Mouse (Mus musculus) MEL (cell line): Measurements from ENCODE around the gene Ube2i. TPM values are rescaled to one million over a fixed set of nuclear protein-coding genes. Genes with fewer than 3 reads are reported as not detected.
A peak's percentile ranks its signal among the peaks of the same experiment; 100 is the strongest.

Experiments used
- DNase-seq: peaks from one replicate; pipeline ENCODE4 v3.0.0; 2011; ENCODE audit warnings: low read depth, low spot score
- H3K27ac ChIP-seq: 2 replicates; pipeline ENCODE4 v1.5.1; 2012; ENCODE audit warnings: low read depth, mild to moderate bottlenecking, control low read depth, low read length, moderate library complexity; ENCODE audit not compliant: control insufficient read depth
- H3K27me3 ChIP-seq, 2 experiments: fragments of 150-350 bp in 1 of 2; sonication (generic) in 1 of 2; 2 replicates each; pipeline ENCODE4 v1.6.1; 2012; ENCODE audit warnings: low read length in 2 of 2, mild to moderate bottlenecking in 2 of 2, improper control_type of control experiment in 1 of 2, moderate library complexity in 1 of 2; ENCODE audit not compliant: insufficient read depth in 2 of 2, control insufficient read depth in 1 of 2
- H3K36me3 ChIP-seq, 2 experiments: 2 replicates each; pipeline ENCODE4 v1.6.1; 2012 to 2014; ENCODE audit warnings: low read length in 2 of 2, improper control_type of control experiment in 1 of 2, inconsistent platforms in 1 of 2, mild to moderate bottlenecking in 1 of 2; ENCODE audit not compliant: insufficient read depth in 2 of 2, control insufficient read depth in 1 of 2
- H3K4me1 ChIP-seq, 2 experiments: fragments of 150-350 bp in 1 of 2; sonication (generic) in 1 of 2; 2 replicates each; pipeline ENCODE4 v1.6.1; 2012; ENCODE audit warnings: low read length in 2 of 2, improper control_type of control experiment in 1 of 2, mild to moderate bottlenecking in 1 of 2; ENCODE audit not compliant: insufficient read depth in 2 of 2, control insufficient read depth in 1 of 2
- H3K4me3 ChIP-seq, 2 experiments: fragments of 150-350 bp in 1 of 2; sonication (generic) in 1 of 2; 2 replicates each; pipeline ENCODE4 v1.5.1; 2012; ENCODE audit warnings: low read depth in 2 of 2, low read length in 2 of 2, mild to moderate bottlenecking in 2 of 2, moderate library complexity in 2 of 2, control low read depth in 1 of 2, improper control_type of control experiment in 1 of 2; ENCODE audit not compliant: control insufficient read depth in 1 of 2, insufficient read depth in 1 of 2
- H3K79me2 ChIP-seq: 2 replicates; pipeline ENCODE4 v1.6.1; 2012; ENCODE audit warnings: mild to moderate bottlenecking, low read length, moderate library complexity; ENCODE audit not compliant: control insufficient read depth, poor library complexity, insufficient read depth
- H3K9ac ChIP-seq: 2 replicates; pipeline ENCODE4 v1.6.1; 2012; ENCODE audit warnings: low read depth, mild to moderate bottlenecking, control low read depth, low read length, moderate library complexity; ENCODE audit not compliant: control insufficient read depth, poor library complexity, severe bottlenecking
- H3K9me3 ChIP-seq: fragments of 150-350 bp; sonication (generic); replicated peaks from 2 replicates; pipeline ENCODE4 v1.6.1; 2012; ENCODE audit warnings: mild to moderate bottlenecking, low read length, improper control_type of control experiment, moderate library complexity; ENCODE audit not compliant: insufficient read depth
- BHLHE40 ChIP-seq: IDR thresholded peaks from 2 replicates; pipeline ENCODE4 v1.6.1; 2012; ENCODE audit warnings: low read depth, mild to moderate bottlenecking, inconsistent platforms, low read length, improper control_type of control experiment, borderline replicate concordance
- CTCF ChIP-seq, 3 experiments: IDR thresholded peaks in 2 of 3; conservative IDR thresholded peaks in 1 of 3; 2 replicates each; pipeline ENCODE4 v1.5.1; 2011 to 2012; ENCODE audit warnings: low read length in 3 of 3, low read depth in 2 of 3, mild to moderate bottlenecking in 2 of 3, improper control_type of control experiment in 1 of 3, inconsistent platforms in 1 of 3, mixed read lengths in 1 of 3, moderate library complexity in 1 of 3; ENCODE audit not compliant: control insufficient read depth in 1 of 3, insufficient read depth in 1 of 3, poor library complexity in 1 of 3, severe bottlenecking in 1 of 3
- E2F4 ChIP-seq: IDR thresholded peaks from 2 replicates; pipeline ENCODE4 v1.6.1; 2011; ENCODE audit warnings: low read depth, low read length, improper control_type of control experiment, borderline replicate concordance
- EP300 ChIP-seq, 2 experiments: IDR thresholded peaks; 2 replicates each; pipeline ENCODE4 v1.6.1; 2011; ENCODE audit warnings: improper control_type of control experiment in 2 of 2, low read length in 2 of 2, low read depth in 1 of 2, mild to moderate bottlenecking in 1 of 2
- GATA1 ChIP-seq: IDR thresholded peaks from 2 replicates; pipeline ENCODE4 v1.6.1; 2011; ENCODE audit warnings: low read depth, low read length, improper control_type of control experiment
- HCFC1 ChIP-seq: IDR thresholded peaks from 2 replicates; pipeline ENCODE4 v1.6.1; 2012; ENCODE audit warnings: low read depth, mild to moderate bottlenecking, inconsistent platforms, low read length, improper control_type of control experiment, moderate library complexity
- JUND ChIP-seq: IDR thresholded peaks from 2 replicates; pipeline ENCODE4 v1.6.1; 2011; ENCODE audit warnings: low read depth, mild to moderate bottlenecking, improper control_type of control experiment, low read length
- KAT2A ChIP-seq: conservative IDR thresholded peaks from 2 replicates; pipeline ENCODE4 v1.6.1; 2012; ENCODE audit warnings: low read depth, low read length, improper control_type of control experiment, inconsistent platforms
- MAFK ChIP-seq: IDR thresholded peaks from 2 replicates; pipeline ENCODE4 v1.6.1; 2011; ENCODE audit warnings: low read depth, mild to moderate bottlenecking, low read length, improper control_type of control experiment, borderline replicate concordance
- MAX ChIP-seq: IDR thresholded peaks from 2 replicates; pipeline ENCODE4 v1.6.1; 2011; ENCODE audit warnings: low read length, improper control_type of control experiment
- MEF2A ChIP-seq: IDR thresholded peaks from 2 replicates; pipeline ENCODE4 v1.6.1; 2014; ENCODE audit warnings: low read depth, mild to moderate bottlenecking, inconsistent platforms, low read length, improper control_type of control experiment; ENCODE audit not compliant: poor library complexity, insufficient replicate concordance, severe bottlenecking; ENCODE audit errors: extremely low read depth
- NELFE ChIP-seq: IDR thresholded peaks from 2 replicates; pipeline ENCODE4 v1.6.1; 2011; ENCODE audit warnings: low read depth, low read length, improper control_type of control experiment
- NRF1 ChIP-seq: IDR thresholded peaks from 2 replicates; pipeline ENCODE4 v1.6.1; 2014; ENCODE audit warnings: low read depth, mild to moderate bottlenecking, inconsistent platforms, low read length, improper control_type of control experiment, moderate library complexity; ENCODE audit not compliant: poor library complexity, insufficient read depth, severe bottlenecking
- POLR2AphosphoS2 ChIP-seq: IDR thresholded peaks from 2 replicates; pipeline ENCODE4 v1.6.1; 2011; ENCODE audit warnings: low read length, improper control_type of control experiment
- RAD21 ChIP-seq: IDR thresholded peaks from 2 replicates; pipeline ENCODE4 v1.6.1; 2011; ENCODE audit warnings: mild to moderate bottlenecking, low read depth, low read length, improper control_type of control experiment
- RCOR1 ChIP-seq: IDR thresholded peaks from 2 replicates; pipeline ENCODE4 v1.6.1; 2012; ENCODE audit warnings: low read depth, mild to moderate bottlenecking, inconsistent platforms, low read length, improper control_type of control experiment
- TAL1 ChIP-seq: IDR thresholded peaks from 2 replicates; pipeline ENCODE4 v1.6.1; 2012; ENCODE audit warnings: mild to moderate bottlenecking, inconsistent platforms, low read length, moderate library complexity, mixed read lengths
- TBP ChIP-seq: IDR thresholded peaks from 2 replicates; pipeline ENCODE4 v1.8.0; 2011; ENCODE audit warnings: low read depth, low read length, improper control_type of control experiment
- TCF12 ChIP-seq: IDR thresholded peaks from 2 replicates; pipeline ENCODE4 v1.6.1; 2014; ENCODE audit warnings: low read depth, mild to moderate bottlenecking, inconsistent platforms, low read length, improper control_type of control experiment, moderate library complexity
- UBTF ChIP-seq: IDR thresholded peaks from 2 replicates; pipeline ENCODE4 v1.6.1; 2012; ENCODE audit warnings: low read depth, mild to moderate bottlenecking, inconsistent platforms, low read length, improper control_type of control experiment, moderate library complexity, borderline replicate concordance; ENCODE audit not compliant: insufficient read depth
- USF1 ChIP-seq: IDR thresholded peaks from 2 replicates; pipeline ENCODE4 v1.6.1; 2014; ENCODE audit warnings: low read depth, mild to moderate bottlenecking, inconsistent platforms, low read length, improper control_type of control experiment, moderate library complexity
- ZC3H11A ChIP-seq: IDR thresholded peaks from 2 replicates; pipeline ENCODE4 v1.6.1; 2012; ENCODE audit warnings: low read depth, mild to moderate bottlenecking, inconsistent platforms, low read length, improper control_type of control experiment
- polyA plus RNA-seq, 2 experiments: library from polyadenylated mRNA; stranded (reverse) in 1 of 2; unstranded in 1 of 2; fragments of >175 nt in 1 of 2; fragments of >200 nt in 1 of 2; gene quantifications; 2 replicates each; pipeline versions ENCODE4 v1.2.1 to v1.2.4; 2012; ENCODE audit warnings: low replicate concordance in 2 of 2, low read depth in 1 of 2; ENCODE audit not compliant: insufficient read length in 2 of 2, insufficient read depth in 1 of 2, missing spikeins in 1 of 2
- total RNA-seq: library from RNA; depleted of rRNA; stranded (reverse); fragments of 300-350 nt; gene quantifications from 2 replicates; pipeline ENCODE4 v1.2.3, GENCODE M21; 2012

The Ube2i gene
- total and polyA plus RNA-seq, 3 experiments, result 464 to 564 TPM; not detected in 1

- peaks cover 7 to 40% of the 10 kb centered on the region in 2 experiments for H3K4me1 ChIP-seq
- H3K9me3 ChIP-seq, result no peaks in the 10 kb centered on the region
- peaks cover 35% of the 10 kb centered on the region for H3K79me2 ChIP-seq
- TF ChIP-seq EP300 (IDR thresholded peaks at IDR 0.05; ENCODE audit: low read depth in 1 of 2, low read length in 2 of 2), result peak in 1 of 2 experiments; percentile 72; a peak in 2 of 4 replicates
- TF ChIP-seq GATA1, result peak; percentile 71
- 0 out of 2 replicates have a peak, but pooled peaks have one; percentile 16 for TF ChIP-seq TBP
- no peak for TF ChIP-seq ZC3H11A
- TF ChIP-seq RCOR1, result no peak
- no peak for TF ChIP-seq NELFE
- no peak for TF ChIP-seq MAX
- TF ChIP-seq MEF2A, result no peak
- no peak for TF ChIP-seq NRF1
- TF ChIP-seq UBTF, result no peak
- no peak for TF ChIP-seq KAT2A
- TF ChIP-seq USF1, result no peak
- no peak for TF ChIP-seq HCFC1
- TF ChIP-seq RAD21, result no peak
- no peak for TF ChIP-seq MAFK
- TF ChIP-seq BHLHE40, result no peak
- no peak for TF ChIP-seq JUND
- peak; percentile 96 for TF ChIP-seq TAL1
- no peak for TF ChIP-seq POLR2AphosphoS2
- no peak for TF ChIP-seq CTCF (IDR thresholded peaks at IDR 0.05 in 2 of 3, conservative IDR thresholded peaks at IDR 0.05 in 1 of 3; ENCODE audit: control insufficient read depth in 1 of 3, insufficient read depth in 1 of 3, low read depth in 2 of 3, low read length in 3 of 3, poor library complexity in 1 of 3, severe bottlenecking in 1 of 3)
- TF ChIP-seq TCF12, result peak; percentile 73
- TF ChIP-seq E2F4, result no peak
- no peaks in the 10 kb centered on the region for H3K27me3 ChIP-seq
- H3K9ac ChIP-seq, result no peak overlapping the region
- DNase-seq, result peak; percentile 76
- H3K4me3 ChIP-seq, result no peak overlapping the region
- peaks cover 3 to 27% of the 10 kb centered on the region in 2 experiments for H3K36me3 ChIP-seq
- peak overlapping the region; percentile 92; the same call in 1 of the 2 replicates for H3K27ac ChIP-seq
Observed at GRCm38 (mm10) chr17:25225659-25226058, 48.8 kb downstream of the Ube2i start.
